Mouse (Mus musculus): ENCODE measurements around the gene Tgfbr2. TPM values are rescaled to one million over a fixed set of nuclear protein-coding genes. Genes with fewer than 3 reads are reported as not detected.
"Not testable (repeated sequence)": the region's sequence is repeated elsewhere in the genome, so short reads cannot be mapped to it uniquely, and the experiment has no call there.

Tgfbr2 gene
- total RNA-seq, 2 experiments from 2014 or later = 65.0 to 70.8 TPM

DNA sequence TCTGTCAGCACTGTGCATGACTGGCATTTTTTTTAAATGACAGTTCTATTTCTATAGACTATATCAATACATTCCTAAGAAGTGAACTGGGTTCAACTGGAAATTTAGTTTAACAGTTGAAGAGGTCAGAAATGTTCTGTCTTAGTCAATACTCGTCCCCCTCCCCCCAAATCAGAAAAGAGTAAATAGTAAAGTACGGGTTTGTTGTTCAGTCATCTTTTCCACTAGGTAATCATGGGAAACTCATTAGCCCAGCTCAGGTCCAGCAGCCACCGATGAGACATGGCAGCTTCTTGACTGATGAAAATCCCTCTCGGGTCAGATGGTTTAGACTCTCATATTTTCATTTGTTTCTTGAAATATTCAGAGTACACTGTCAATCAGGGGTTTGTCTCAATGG is 99.0 kb downstream of the Tgfbr2 start:
- no peak for DNase-seq

DNA sequence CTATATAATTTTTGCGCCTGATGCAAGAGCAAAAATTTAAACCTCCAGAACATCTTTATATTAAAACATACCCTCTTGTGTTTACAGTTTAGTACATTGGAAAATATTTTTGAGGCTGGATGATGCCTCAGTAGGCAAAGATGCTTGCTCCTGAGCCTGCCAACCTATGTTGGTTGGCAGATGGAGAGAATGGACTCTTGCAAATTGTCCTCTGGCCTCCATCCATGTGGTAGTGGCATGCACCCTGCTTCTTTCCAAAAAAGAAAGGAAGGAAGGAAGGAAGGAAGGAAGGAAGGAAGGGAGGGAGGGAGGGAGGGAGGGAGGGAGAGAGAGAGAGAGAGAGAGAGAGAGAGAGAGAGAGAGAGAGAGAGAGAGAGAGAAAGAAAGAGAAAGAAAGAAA is 103.6 kb downstream of the Tgfbr2 start:
- DNase-seq = not testable (repeated sequence)

DNA sequence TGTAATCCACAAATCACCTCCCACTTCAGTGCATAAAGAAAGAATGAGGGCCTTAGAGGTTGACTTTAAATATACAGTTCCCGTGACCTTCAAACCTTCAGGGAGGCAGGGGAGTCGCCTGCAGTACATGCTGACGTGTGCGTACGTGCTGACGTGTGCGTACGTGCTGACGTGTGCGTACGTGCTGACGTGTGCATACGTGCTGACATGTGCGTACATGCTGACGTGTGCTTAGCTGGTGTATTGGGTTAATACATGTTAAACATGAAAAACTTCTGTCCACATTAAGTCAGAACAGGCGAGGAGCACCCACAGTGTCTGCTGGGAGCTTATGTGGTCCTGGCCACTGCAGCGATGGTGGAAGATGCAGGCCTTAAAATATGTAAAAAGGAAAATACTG is 110.4 kb downstream of the Tgfbr2 start:
- no peak for DNase-seq

DNA sequence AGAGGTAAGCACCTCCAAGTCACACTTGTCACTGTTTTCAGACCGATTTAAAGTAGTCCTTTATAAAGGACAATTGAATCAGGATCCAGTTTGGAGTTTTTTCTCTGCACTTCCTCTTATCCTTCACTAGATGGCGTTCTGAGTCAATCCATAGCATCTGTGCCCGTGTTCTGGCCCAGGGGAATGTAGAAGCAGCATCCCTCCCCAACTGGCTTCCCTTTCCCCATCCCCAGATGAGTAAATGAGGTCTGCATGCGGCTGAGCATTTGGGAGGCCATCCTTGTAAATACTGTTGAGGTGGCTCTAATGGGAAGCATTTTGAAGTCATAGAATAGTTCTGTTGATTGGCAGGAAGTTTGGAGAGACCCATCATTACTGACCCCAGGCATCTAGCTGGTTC is 114.5 kb downstream of the Tgfbr2 start:
- peak; percentile 15 for DNase-seq

DNA sequence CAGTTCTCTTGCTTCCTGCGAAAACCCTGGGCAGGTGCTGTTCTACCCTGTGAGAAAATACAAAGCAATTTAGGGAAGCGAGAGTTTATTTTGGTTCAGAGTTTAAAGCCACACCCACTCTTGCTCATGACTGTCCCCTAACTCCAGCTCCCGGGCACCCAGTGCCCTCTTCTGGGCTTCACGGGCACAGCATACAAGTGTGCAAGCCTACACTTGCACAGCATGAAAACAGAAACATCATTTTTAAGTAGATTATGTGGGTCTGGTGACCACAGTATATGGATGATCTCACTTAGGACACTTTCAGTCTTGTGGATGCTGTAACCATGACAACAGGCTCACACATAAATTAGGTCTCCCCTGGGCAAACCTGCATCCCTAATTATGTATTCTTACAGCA is 116.0 kb downstream of the Tgfbr2 start:
- peak; percentile 14 for DNase-seq

DNA sequence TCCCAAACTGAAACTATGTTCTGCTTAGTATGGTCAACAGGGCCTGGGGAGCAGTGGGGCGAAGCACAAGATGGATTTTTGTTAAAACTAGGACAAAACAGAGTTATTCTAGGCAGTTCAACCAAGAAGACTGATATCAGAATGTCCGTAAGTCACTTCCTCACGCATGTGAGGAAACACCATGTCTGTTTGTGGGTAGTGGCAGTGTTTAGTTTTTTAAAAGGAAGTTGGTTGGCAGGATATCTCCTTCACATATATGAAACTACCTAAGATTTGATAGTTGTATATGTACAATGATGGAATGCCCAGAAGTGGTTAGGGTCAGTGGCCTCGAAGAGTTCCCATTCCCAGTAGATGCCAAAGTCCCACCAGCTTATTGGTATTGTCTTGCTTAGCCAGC is 116.7 kb downstream of the Tgfbr2 start:
- no peak for DNase-seq

DNA sequence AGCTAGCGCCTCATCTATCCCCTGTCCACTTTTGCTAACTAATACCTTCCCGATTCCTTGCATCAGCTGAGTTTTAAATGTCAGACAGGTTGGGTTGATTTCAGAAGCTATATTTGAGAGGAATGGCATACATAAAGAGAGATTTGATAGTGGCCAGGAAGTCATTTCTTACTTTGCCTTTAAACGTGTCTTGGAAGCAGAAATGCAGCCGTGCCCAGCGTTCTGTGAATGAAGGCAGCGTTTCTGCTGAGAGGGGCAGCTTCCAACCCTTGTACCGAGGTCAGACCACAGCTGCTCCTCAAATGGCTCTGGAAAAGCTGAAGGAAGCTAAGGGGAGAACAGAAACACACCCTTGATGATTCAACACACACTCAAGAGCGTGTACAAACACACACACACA is 121.2 kb downstream of the Tgfbr2 start:
- DNase-seq = no peak

DNA sequence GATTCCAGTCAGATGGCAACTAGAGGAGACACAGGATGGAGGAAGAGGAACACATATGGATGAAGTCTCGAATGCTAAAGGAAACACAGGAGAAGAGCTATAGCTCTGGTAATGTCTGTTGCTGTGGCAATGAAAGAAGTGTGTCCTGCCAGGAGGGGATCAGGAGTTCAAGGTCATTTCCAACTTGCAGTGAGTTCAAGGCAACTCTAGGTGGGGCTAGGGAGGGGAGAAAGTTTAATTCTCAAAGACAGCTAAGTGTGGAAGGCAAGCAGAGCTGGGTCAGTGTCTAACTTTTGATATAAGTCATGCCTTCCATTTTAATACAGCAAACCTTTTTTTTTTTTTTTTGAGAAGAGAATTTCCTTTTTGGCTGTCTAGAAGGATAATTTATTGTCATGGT is 125.2 kb downstream of the Tgfbr2 start:
- DNase-seq = no peak

DNA sequence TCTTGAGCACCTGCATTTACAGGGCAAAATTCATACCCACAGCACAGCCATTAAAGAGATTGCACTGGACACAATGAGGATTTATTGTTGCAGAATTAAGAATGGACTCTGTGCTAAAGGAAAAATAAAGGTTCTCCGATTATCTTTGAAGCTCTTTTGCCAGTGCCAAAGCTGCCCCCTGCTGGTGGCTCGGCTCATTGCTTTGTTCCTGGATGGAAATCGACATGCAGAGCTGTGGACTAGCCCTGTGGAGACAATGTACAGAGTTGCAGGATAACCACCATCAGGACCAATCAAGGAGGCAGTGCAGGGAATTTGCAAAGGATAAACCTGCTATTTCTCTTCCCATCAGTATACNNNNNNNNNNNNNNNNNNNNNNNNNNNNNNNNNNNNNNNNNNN is 133.4 kb downstream of the Tgfbr2 start:
- peak; percentile 92 for DNase-seq

DNA sequence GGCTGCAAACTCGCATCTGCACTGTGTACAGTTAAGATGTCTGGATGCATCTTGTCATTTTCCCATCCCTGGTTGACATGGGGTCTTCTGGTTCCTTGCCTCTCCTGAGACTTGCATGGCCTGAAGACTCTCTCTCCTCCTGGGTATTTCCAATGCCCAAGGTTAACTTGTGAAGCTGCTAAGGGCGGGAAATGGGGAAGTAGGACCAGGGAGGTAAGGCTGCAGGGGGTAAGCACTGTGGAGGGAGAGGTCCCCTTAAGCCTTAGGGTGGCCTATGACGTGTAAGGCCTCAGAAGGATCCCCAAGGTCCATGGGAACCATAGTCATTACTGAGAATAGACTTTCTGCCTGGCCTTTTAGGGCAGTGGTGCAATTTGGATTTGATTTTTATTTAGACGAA is 133.8 kb downstream of the Tgfbr2 start:
- DNase-seq = no peak

DNA sequence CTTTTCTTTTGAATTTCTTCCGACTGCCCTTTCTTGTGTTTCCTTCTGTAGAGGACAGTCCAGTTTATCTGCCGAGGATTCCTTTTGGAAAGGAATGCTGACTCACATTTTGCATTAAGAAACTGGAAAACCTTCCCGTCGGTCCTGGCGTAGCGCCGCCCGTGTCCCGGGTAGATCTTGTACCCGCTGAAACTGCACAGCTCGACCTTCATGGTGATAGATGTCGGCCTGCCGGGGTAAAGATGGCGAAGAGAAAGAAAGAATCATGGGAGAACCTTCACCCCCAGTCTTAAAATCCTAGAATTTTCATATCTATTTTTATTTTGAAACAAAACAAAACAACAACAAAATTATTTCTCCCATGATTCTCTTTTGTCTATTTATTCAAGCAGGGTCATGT is 134.3 kb downstream of the Tgfbr2 start:
- not testable (repeated sequence) for DNase-seq

DNA sequence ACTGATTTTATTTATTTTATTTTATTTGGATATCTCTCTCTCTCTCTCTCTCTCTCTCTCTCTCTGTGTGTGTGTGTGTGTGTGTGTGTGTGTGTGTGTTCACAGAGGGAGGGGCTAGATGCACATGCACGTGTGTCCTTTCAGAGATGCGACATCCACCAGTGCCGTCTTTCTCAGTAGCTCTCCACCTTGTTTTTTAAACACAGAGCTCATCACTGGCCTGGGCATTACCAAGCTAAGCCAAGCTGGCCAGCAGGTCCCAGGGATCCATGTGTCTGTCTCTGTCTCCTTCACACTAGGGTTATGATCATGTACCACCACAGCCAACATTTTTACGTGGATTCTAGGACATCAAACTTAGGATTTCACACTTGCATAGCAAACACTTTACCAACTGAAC is 135.2 kb downstream of the Tgfbr2 start:
- no peak for DNase-seq

DNA sequence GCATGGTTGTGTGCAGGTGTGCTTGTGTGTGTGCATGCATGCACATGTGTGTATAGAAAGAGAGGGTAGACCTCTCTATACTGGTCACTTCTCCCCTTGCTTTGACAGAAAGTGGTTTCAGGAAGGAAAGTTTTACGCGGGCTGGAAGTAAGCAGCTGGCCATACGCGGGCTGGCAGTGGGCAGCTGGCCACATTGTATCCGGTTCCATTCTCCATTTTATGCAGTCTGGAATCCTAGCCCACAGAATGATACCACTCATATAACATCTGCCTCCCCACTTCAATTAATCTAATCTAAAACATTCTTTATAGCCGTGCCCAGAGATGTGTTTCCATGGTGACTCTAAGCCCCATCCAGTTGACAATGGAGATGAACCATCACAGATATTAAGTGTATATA is 136.9 kb downstream of the Tgfbr2 start:
- DNase-seq = no peak
